Mouse (Mus musculus): ENCODE measurements around the gene Smg5. TPM values are rescaled to one million over a fixed set of nuclear protein-coding genes. Genes with fewer than 3 reads are reported as not detected.
"Not testable (repeated sequence)": the region's sequence is repeated elsewhere in the genome, so short reads cannot be mapped to it uniquely, and the experiment has no call there.

Smg5 gene
- polyA plus RNA-seq, 1 experiment from 2014 or later, result 26.7 TPM

DNA sequence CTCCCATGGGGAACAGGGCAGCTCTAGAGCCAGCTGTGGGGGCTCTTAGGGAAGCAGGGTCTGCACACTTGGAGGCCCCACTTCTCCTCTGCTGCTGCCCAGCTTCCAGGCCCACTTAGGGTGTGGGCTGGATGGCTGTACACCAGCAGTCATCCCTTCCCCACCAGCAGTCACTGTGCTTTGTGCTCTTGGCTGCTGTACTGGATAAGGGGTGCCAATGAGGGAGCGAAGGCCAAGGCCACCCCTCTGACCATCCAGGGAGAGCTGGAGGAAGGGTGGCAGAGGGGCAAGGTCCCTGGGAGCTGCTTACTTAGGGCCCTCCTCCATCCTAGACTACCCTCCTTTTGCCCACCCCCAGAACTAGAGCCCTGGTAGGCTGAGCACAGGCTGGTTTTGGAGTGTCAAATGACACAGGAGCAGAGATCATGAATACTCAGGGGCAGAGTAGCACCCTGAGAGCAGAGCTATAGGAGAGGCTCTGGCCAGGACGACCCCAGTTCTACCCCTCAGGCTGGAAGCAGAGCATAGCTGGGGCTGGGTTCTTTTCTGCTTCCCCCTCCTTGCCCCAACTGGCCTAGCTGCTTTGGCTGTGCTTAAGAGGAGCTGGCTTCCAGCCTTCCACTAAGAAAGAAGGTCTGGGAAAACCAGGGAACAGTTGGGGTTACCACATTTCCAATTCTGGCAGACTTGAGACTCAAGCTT, 25.7 kb downstream of the Smg5 start:
- H3K4me1 ChIP-seq (replicated peaks; ENCODE audit: insufficient read depth, low read length), result no peaks in the 10 kb centered on the region
- no peak for DNase-seq (ENCODE audit: low spot score)
- no peak overlapping the region for H3K27ac ChIP-seq
- no peak overlapping the region for H3K4me2 ChIP-seq (ENCODE audit: low read length)
- 80% methylated on average over 2 of the region's 2 CpGs for WGBS
- peaks cover 50% of the 10 kb centered on the region for H3K36me3 ChIP-seq (ENCODE audit: insufficient read depth, low read length)
- H3K27me3 ChIP-seq (ENCODE audit: insufficient read depth, low read length), result peaks cover 3% of the 10 kb centered on the region; the same call in 1 of the 2 replicates
- H3K4me3 ChIP-seq (replicated peaks; ENCODE audit: low read depth, low read length), result no peak overlapping the region
- H3K9me3 ChIP-seq (replicated peaks; ENCODE audit: low read length), result no peaks in the 10 kb centered on the region
- H3K9ac ChIP-seq (ENCODE audit: low read depth, low read length), result no peak overlapping the region
- no peak for TF ChIP-seq CTCF (IDR thresholded peaks at IDR 0.05; ENCODE audit: low read depth)
- ATAC-seq (replicated peaks; ENCODE audit: low FRiP score, low read depth), result no peak; the same call in 1 of the 2 replicates

DNA sequence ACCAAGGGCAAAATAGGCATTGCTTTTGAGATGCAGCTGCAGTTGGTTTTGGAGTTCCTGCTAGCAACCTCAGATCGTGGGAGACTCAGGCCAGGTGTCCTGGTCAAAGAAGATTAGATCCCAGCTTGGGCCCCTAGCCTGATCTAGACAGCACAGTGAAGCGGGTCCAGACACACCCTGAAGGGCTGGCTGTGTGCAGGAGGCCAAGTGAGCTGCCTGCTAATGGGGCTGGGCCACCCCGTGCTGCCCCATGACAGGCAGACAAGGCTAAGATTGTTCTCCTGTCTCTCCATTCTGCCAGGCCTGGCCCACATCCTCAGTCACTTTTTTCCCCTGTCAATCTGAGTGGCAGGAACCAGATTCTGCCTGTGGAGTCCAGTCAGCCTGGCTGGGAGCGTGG, 27.6 kb downstream of the Smg5 start:
- DNase-seq (ENCODE audit: low spot score), result no peak
- no peaks in the 10 kb centered on the region for H3K9me3 ChIP-seq (replicated peaks; ENCODE audit: low read length)

DNA sequence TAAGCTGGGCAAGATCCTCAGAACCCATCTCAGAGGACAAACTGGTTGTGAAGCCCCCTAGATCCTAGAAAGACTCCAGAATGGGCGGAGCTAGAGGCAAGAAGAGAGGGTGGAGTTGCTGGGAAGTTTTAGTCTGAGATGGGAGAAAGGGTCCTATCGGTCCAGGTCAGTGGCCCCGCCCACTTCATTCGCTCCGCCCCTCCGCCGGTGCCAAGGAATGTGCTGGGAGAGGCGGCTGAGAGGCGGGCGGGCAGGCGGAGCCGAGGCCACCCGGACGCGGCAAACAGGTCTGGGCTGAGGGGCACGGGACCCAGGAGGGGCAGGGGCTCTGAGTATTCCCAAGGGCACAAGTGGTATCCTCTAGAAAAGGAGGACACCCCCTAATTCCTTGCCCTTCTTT, 28.3 kb downstream of the Smg5 start, which contains the start of gene Paqr6:
Gene Paqr6, plus strand, starts transcription at position 248 of the 400 bp plus-strand sequence.
- Histone ChIP-seq H3K9ac (ENCODE audit: low read depth, low read length) (no peak within 1 kb of the TSS), H3K4me2 (ENCODE audit: low read length) (peak within 1 kb of the TSS; percentile 38), H3K4me1 (replicated peaks; ENCODE audit: insufficient read depth, low read length) (no peaks in the 10 kb centered on the region), H3K36me3 (ENCODE audit: insufficient read depth, low read length) (peaks cover 25% of the 10 kb centered on the region), H3K9me3 (replicated peaks; ENCODE audit: low read length) (no peaks in the 10 kb centered on the region), H3K27ac (peak within 1 kb of the TSS; percentile 5; the same call in 1 of the 2 replicates), H3K4me3 (replicated peaks; ENCODE audit: low read depth, low read length) (peak within 1 kb of the TSS; percentile 17; the same call in 1 of the 2 replicates), H3K27me3 (ENCODE audit: insufficient read depth, low read length) (peaks cover 3% of the 10 kb centered on the region; the same call in 1 of the 2 replicates)
- WGBS, result under 1% methylated on average over 16 of the region's 16 CpGs
- TF ChIP-seq CTCF (IDR thresholded peaks at IDR 0.05; ENCODE audit: low read depth), result no peak
- DNase-seq (ENCODE audit: low spot score) (peak; percentile 72), ATAC-seq (replicated peaks; ENCODE audit: low FRiP score, low read depth) (0 out of 2 replicates have a peak, but pooled peaks have one; percentile 8)

More for the DNA sequence above, 27.6 kb downstream of the Smg5 start:
- H3K9ac ChIP-seq (ENCODE audit: low read depth, low read length), result no peak overlapping the region
- H3K27ac ChIP-seq, result no peak overlapping the region
- H3K27me3 ChIP-seq (ENCODE audit: insufficient read depth, low read length), result peaks cover 3% of the 10 kb centered on the region; the same call in 1 of the 2 replicates
- H3K36me3 ChIP-seq (ENCODE audit: insufficient read depth, low read length), result peaks cover 32% of the 10 kb centered on the region
- no peak overlapping the region for H3K4me2 ChIP-seq (ENCODE audit: low read length)
- TF ChIP-seq CTCF (IDR thresholded peaks at IDR 0.05; ENCODE audit: low read depth), result no peak
- H3K4me3 ChIP-seq (replicated peaks; ENCODE audit: low read depth, low read length), result no peak overlapping the region
- WGBS, result 57% methylated on average over 4 of the region's 4 CpGs
- H3K4me1 ChIP-seq (replicated peaks; ENCODE audit: insufficient read depth, low read length), result no peaks in the 10 kb centered on the region
- no peak for ATAC-seq (replicated peaks; ENCODE audit: low FRiP score, low read depth)

DNA sequence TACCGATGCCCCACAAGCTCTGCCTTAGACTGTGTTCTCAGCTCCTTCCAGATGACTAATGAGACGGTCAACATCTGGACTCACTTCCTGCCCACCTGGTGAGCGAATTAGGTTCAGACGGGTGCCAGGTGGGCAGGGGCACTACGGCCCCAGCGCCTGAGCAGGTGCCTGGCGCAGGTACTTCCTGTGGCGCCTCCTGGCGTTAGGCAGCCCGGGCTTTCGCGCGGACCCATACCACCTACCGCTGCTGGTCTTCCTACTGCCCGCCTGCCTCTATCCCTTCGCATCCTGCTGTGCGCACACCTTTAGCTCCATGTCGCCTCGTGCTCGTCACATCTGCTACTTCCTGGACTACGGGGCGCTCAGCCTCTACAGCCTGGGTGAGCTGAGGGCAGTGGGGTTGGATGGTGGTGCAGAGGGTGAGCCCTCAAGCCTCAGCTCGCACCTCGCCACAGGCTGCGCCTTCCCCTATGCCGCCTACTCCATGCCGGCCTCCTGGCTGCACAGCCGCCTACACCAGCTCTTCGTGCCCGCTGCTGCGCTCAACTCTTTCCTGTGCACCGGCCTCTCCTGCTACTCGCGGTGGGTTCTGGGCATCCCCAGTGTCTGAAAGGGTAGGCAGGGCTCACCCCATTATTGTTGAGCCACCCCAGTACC, 29.8 kb downstream of the Smg5 start:
- Histone ChIP-seq H3K36me3 (ENCODE audit: insufficient read depth, low read length) (peaks cover 10% of the 10 kb centered on the region), H3K27me3 (ENCODE audit: insufficient read depth, low read length) (peaks cover 3% of the 10 kb centered on the region; the same call in 1 of the 2 replicates), H3K9ac (ENCODE audit: low read depth, low read length) (no peak overlapping the region), H3K4me3 (replicated peaks; ENCODE audit: low read depth, low read length) (no peak overlapping the region), H3K27ac (no peak overlapping the region), H3K9me3 (replicated peaks; ENCODE audit: low read length) (no peaks in the 10 kb centered on the region), H3K4me1 (replicated peaks; ENCODE audit: insufficient read depth, low read length) (no peaks in the 10 kb centered on the region), H3K4me2 (ENCODE audit: low read length) (no peak overlapping the region)
- ATAC-seq (replicated peaks; ENCODE audit: low FRiP score, low read depth), result no peak
- no peak for DNase-seq (ENCODE audit: low spot score)
- 47% methylated on average over 34 of the region's 34 CpGs for WGBS
- TF ChIP-seq CTCF (IDR thresholded peaks at IDR 0.05; ENCODE audit: low read depth), result no peak

DNA sequence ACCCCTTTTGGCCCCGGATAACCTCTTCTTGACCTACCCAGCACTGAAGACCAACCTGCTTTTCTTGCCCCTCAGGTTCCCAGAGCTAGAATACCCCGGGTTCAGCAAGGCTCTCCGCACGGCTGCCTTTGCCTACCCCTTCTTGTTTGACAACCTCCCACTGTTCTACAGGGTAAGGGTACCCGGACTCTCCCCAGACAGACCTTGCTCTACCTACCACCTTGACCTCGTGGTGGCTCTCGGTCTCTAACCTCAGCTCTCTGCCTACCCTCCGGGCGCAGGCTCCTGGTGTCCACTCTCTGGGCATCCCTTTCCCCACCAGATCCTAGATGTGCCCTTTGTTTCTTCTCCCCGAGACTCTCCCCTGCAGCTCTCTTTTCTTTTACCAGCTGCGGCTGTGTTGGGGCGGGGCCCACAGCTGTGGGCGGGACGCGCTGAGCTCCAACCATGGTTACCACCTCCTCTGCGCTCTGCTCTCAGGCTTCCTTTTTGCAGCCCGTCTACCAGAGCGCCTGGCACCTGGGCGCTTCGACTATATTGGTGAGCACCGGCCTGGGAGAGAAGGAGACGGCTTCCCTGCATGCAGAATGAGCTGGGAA, 30.9 kb downstream of the Smg5 start:
- not testable (repeated sequence) for H3K27ac ChIP-seq
- peak; percentile 17 for DNase-seq (ENCODE audit: low spot score)
- peak; percentile 64 for ATAC-seq (replicated peaks; ENCODE audit: low FRiP score, low read depth)

DNA sequence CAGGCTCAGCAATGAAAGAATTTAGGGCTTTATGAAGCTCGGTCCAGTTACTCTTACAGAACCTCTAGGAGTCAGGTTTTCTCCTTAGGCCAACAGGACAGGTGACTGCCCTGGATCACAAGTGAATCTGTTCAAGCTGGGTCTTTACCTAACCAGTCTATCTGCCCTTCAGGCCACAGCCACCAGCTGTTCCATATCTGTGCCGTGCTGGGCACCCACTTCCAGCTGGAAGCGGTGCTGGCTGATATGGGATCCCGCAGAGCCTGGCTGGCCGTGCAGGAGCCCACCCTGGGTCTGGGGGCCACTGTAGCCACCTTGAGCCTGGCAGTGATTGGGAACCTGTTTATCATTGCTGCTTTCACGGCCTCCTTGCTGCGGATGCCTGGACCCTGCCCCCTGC, 31.5 kb downstream of the Smg5 start:
- WGBS, result 49% methylated on average over 3 of the region's 7 CpGs
- H3K4me1 ChIP-seq (replicated peaks; ENCODE audit: insufficient read depth, low read length); ATAC-seq (replicated peaks; ENCODE audit: low FRiP score, low read depth): not testable (repeated sequence)

More for the DNA sequence above, 30.9 kb downstream of the Smg5 start:
- not testable (repeated sequence) for H3K27me3 ChIP-seq (ENCODE audit: insufficient read depth, low read length); H3K4me3 ChIP-seq (replicated peaks; ENCODE audit: low read depth, low read length); H3K9me3 ChIP-seq (replicated peaks; ENCODE audit: low read length); H3K4me1 ChIP-seq (replicated peaks; ENCODE audit: insufficient read depth, low read length); H3K36me3 ChIP-seq (ENCODE audit: insufficient read depth, low read length); H3K9ac ChIP-seq (ENCODE audit: low read depth, low read length)
- 10% methylated on average over 20 of the region's 22 CpGs for WGBS
- H3K4me2 ChIP-seq (ENCODE audit: low read length), result peak overlapping the region; percentile 37

DNA sequence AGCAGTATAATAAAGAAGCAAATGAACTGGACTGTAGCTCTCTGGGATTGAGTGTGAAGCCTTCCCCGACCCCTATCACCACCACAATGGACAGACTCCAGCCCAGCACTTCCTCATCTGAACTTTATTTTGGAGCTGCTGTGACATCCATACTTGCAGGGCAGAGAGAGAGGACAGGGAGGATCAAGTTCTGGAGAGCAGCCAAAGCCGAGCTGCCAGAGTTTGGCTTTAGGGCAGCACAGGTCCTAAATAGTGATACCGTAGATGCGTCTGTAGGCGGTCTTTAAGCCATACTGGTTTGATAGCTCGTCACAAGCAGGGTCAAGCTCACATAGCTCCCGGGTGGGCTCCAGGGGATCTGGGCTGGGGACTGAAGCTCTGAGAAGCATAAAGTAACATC, 32.5 kb downstream of the Smg5 start:
- H3K27me3 ChIP-seq (ENCODE audit: insufficient read depth, low read length); H3K27ac ChIP-seq; H3K4me2 ChIP-seq (ENCODE audit: low read length); DNase-seq (ENCODE audit: low spot score); H3K9ac ChIP-seq (ENCODE audit: low read depth, low read length); H3K4me1 ChIP-seq (replicated peaks; ENCODE audit: insufficient read depth, low read length); H3K4me3 ChIP-seq (replicated peaks; ENCODE audit: low read depth, low read length); H3K36me3 ChIP-seq (ENCODE audit: insufficient read depth, low read length); H3K9me3 ChIP-seq (replicated peaks; ENCODE audit: low read length); ATAC-seq (replicated peaks; ENCODE audit: low FRiP score, low read depth): not testable (repeated sequence)
- WGBS, result 78% methylated on average over 7 of the region's 7 CpGs

More for the DNA sequence above, 31.5 kb downstream of the Smg5 start:
- H3K27me3 ChIP-seq (ENCODE audit: insufficient read depth, low read length); H3K9ac ChIP-seq (ENCODE audit: low read depth, low read length); H3K9me3 ChIP-seq (replicated peaks; ENCODE audit: low read length); H3K4me3 ChIP-seq (replicated peaks; ENCODE audit: low read depth, low read length); DNase-seq (ENCODE audit: low spot score); H3K4me2 ChIP-seq (ENCODE audit: low read length); H3K27ac ChIP-seq; H3K36me3 ChIP-seq (ENCODE audit: insufficient read depth, low read length): not testable (repeated sequence)

DNA sequence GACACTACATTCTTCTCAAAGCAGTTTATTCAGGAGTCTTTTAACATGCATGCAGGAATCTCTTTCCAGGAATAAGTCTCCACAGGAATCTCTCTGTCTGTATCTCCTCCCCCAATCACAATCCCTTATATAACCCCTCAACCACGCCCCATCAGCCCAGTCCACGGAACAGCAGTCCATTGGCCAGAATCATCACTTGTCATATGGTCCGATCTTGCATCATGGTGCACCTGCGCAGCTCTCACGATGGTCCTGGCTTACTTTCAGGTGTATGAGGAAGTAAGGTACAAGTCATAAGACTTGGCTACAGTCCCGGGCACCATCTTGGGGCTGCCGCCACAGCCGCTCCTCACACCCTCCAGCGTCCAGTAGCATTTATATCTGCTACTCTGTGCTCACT, 36.6 kb downstream of the Smg5 start, which contains the start of gene Bglap3:
Gene Bglap3, minus strand, starts transcription at position 101 of the 400 bp plus-strand sequence.
- H3K36me3 ChIP-seq (ENCODE audit: insufficient read depth, low read length); H3K9me3 ChIP-seq (replicated peaks; ENCODE audit: low read length); ATAC-seq (replicated peaks; ENCODE audit: low FRiP score, low read depth); H3K27ac ChIP-seq; H3K4me1 ChIP-seq (replicated peaks; ENCODE audit: insufficient read depth, low read length); H3K27me3 ChIP-seq (ENCODE audit: insufficient read depth, low read length); H3K4me3 ChIP-seq (replicated peaks; ENCODE audit: low read depth, low read length); H3K9ac ChIP-seq (ENCODE audit: low read depth, low read length); H3K4me2 ChIP-seq (ENCODE audit: low read length); DNase-seq (ENCODE audit: low spot score): not testable (repeated sequence)
- 94% methylated on average over 9 of the region's 9 CpGs for WGBS

Measured in kidney, postnatal 0 days (tissue).